Mouse (Mus musculus) stomach, postnatal 0 days (tissue): Measurements from ENCODE around the gene Gpr183.

Source experiments
- CTCF ChIP-seq: IDR thresholded peaks from 2 replicates; pipeline ENCODE4 v1.5.1; 2016; ENCODE audit warnings: antibody characterized with exemption, low read depth, mild to moderate bottlenecking, moderate library complexity
- EP300 ChIP-seq: optimal IDR thresholded peaks from 2 replicates; pipeline ENCODE3; 2016; ENCODE audit warnings: antibody characterized with exemption

DNA sequence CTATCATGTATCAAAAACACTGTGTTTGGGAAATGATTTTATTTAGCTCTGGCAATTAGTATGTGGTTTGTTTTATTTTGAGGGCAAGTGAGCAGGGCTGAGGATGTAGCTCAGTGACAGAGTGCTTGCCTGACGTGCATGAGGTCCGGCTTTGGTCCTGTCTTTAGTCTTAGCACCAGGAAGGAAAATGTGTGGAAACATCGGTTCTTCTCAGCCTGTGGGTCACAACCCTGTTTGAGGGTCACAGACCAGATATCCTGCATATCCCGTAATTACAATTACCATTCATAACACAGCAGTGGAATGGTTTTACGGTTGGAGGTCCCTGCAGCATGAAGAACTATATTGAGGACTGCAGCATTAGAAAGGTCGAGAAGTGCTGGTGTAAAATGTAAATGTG, 21.0 kb upstream of the Gpr183 start:
- TF ChIP-seq CTCF = no peak
- TF ChIP-seq EP300 = no peak
